Mouse (Mus musculus) kidney, adult 18-20 months (tissue): ENCODE results near the gene Slc26a1.

ENCODE experiments used
- DNase-seq: peaks from one replicate; pipeline ENCODE4 v3.0.0; 2021

Gene Slc26a1

GRCm38 (mm10) chr5:108689091-108689490, 13.7 kb upstream of the Slc26a1 start:
- no peak for DNase-seq

- DNase-seq, result no peak
Observed at GRCm38 (mm10) chr5:108680871-108681270, 5.5 kb upstream of the Slc26a1 start.

GRCm38 (mm10) chr5:108679909-108680308, 4.5 kb upstream of the Slc26a1 start:
- DNase-seq, result no peak

- DNase-seq, result peak; percentile 36
Observed at GRCm38 (mm10) chr5:108678296-108678854, 3.0 kb upstream of the Slc26a1 start.

- peak; percentile 60 for DNase-seq
Observed at GRCm38 (mm10) chr5:108677605-108678295, 2.4 kb upstream of the Slc26a1 start.

GRCm38 (mm10) chr5:108676772-108677498, 1.6 kb upstream of the Slc26a1 start:
- DNase-seq, result peak; percentile 30

- DNase-seq, result peak; percentile 72
Observed at GRCm38 (mm10) chr5:108674624-108675023, 745 bp downstream of the Slc26a1 start.

GRCm38 (mm10) chr5:108671757-108672156, 3.6 kb downstream of the Slc26a1 start:
- peak; percentile 16 for DNase-seq

- DNase-seq, result peak; percentile 74
Observed at GRCm38 (mm10) chr5:108670785-108671184, 4.6 kb downstream of the Slc26a1 start.

- peak; percentile 43 for DNase-seq
Observed at GRCm38 (mm10) chr5:108669986-108670385, 5.4 kb downstream of the Slc26a1 start.

- peak; percentile 94 for DNase-seq
Observed at GRCm38 (mm10) chr5:108668977-108669936, 6.1 kb downstream of the Slc26a1 start, which contains the start of gene Dgkq. Gene Dgkq (minus strand): TSS chr5:108669672.

- DNase-seq, result no peak
Observed at GRCm38 (mm10) chr5:108668387-108668932, 6.9 kb downstream of the Slc26a1 start.

GRCm38 (mm10) chr5:108667370-108667769, 8.0 kb downstream of the Slc26a1 start:
- DNase-seq, result no peak

- no peak for DNase-seq
Observed at GRCm38 (mm10) chr5:108665066-108665465, 10.3 kb downstream of the Slc26a1 start.

- DNase-seq, result no peak
Observed at GRCm38 (mm10) chr5:108662772-108663171, 12.6 kb downstream of the Slc26a1 start.

- peak; percentile 96 for DNase-seq
Observed at GRCm38 (mm10) chr5:108660632-108661268, 14.6 kb downstream of the Slc26a1 start.

- no peak for DNase-seq
Observed at GRCm38 (mm10) chr5:108659698-108660631, 15.4 kb downstream of the Slc26a1 start, which contains the start of gene Idua. Gene Idua (plus strand): TSS chr5:108660331.

GRCm38 (mm10) chr5:108658611-108659010, 16.8 kb downstream of the Slc26a1 start:
- DNase-seq, result no peak

GRCm38 (mm10) chr5:108657406-108657805, 18.0 kb downstream of the Slc26a1 start:
- no peak for DNase-seq

- DNase-seq, result no peak
Observed at GRCm38 (mm10) chr5:108655891-108656650, 19.3 kb downstream of the Slc26a1 start.
